Mouse (Mus musculus): Measurements from ENCODE around the gene Gtf2ird1. TPM values are rescaled to one million over a fixed set of nuclear protein-coding genes. Genes with fewer than 3 reads are reported as not detected.

Gtf2ird1 gene
- 8.1 TPM for polyA plus RNA-seq (2014; fragmentation: Illumina TruSeq; extraction: RNeasy Lipid Tissue Mini Kit (QIAGEN cat#74804))

DNA sequence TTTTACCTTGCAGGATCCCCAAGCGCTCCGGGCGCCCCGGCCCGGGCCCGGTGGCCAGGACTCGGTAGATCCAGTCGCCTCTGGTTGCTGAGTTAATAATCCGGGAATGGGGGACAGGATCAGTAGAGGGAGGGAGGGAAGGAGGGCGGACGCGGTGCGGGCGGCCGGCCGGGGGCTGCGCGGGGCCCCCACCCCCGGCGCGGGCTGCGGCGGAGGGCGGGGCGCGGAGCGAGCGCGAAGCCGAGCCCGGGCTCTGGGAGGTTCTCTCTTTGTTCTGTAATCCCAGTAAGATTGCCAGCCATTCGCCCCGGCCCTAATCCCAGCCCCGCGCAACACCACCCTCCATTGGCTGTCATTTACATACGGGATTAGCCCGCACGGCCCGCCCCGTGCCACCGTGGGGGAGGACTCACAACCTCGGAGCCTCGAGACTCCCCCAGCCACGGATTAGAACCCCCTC lies at the start of gene Gtf2ird1:
Gene Gtf2ird1 (minus strand): TSS at position 214 of the 460 bp plus-strand sequence.

DNA sequence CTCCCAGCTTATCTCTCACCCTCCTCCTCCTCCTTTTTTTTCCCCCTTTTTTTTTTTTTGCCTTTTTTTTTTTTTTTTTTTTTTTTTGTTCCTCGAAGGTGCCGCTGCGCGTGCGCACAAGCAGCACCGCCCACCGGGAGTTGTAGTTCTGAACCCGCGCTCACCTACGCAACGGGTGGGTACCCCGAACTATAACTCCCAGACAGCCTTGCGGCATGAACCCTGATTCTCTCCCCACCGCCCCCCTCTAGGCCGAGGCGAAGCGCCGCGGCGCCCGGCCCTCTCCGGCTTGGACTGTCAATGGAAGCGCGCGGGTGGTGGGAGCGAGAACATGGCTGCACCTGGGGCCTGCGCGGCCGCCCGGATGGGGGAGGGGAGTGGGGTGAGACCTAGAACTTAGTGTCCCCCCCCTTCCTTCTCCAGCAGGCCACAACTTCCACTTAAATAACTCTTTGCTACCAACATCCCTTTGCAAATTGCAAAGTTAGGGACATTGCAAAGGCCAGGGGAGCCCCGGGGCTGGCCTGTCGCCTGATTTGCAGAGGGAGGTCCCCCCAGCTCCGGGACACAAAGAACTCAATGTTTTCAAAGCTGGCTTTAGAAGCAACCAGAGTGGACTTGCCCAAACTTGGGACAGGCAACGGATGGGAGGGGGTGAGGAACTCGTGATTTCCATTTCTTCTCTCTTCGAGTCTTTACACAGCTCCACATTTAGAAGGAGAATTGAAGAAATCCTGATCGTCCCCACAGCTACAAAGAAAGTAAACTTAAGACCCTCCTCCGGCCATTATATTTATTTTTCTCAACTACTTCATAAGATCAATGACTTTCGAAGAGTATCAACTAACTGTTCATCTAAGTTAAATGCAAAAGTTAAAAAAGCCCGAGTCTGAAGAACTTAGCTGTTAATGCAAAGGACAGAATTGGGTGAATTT lies 141.6 kb downstream of the Gtf2ird1 start, which contains the start of gene Gtf2i:
Gene Gtf2i (minus strand): TSS at position 73 of the 935 bp plus-strand sequence.

Other genes starting within 250 kb of the Gtf2ird1 start
- 1.6 TPM for gene Ncf1, start 227.1 kb downstream of the Gtf2ird1 start, polyA plus RNA-seq (2014; fragmentation: Illumina TruSeq; extraction: RNeasy Lipid Tissue Mini Kit (QIAGEN cat#74804))
- gene Gtf2i, start 142.0 kb downstream of the Gtf2ird1 start, polyA plus RNA-seq (2014; fragmentation: Illumina TruSeq; extraction: RNeasy Lipid Tissue Mini Kit (QIAGEN cat#74804)), result 150 TPM
- 0.48 TPM for gene Clip2, start 95.7 kb upstream of the Gtf2ird1 start, polyA plus RNA-seq (2014; fragmentation: Illumina TruSeq; extraction: RNeasy Lipid Tissue Mini Kit (QIAGEN cat#74804))
- not detected for gene Syna, start 103.5 kb upstream of the Gtf2ird1 start, polyA plus RNA-seq (2014; fragmentation: Illumina TruSeq; extraction: RNeasy Lipid Tissue Mini Kit (QIAGEN cat#74804))
- 7.3 TPM for gene Rfc2, start 124.7 kb upstream of the Gtf2ird1 start, polyA plus RNA-seq (2014; fragmentation: Illumina TruSeq; extraction: RNeasy Lipid Tissue Mini Kit (QIAGEN cat#74804))
- gene Lat2, start 158.3 kb upstream of the Gtf2ird1 start, polyA plus RNA-seq (2014; fragmentation: Illumina TruSeq; extraction: RNeasy Lipid Tissue Mini Kit (QIAGEN cat#74804)), result 2.7 TPM
- 115 TPM for gene Eif4h, start 182.8 kb upstream of the Gtf2ird1 start, polyA plus RNA-seq (2014; fragmentation: Illumina TruSeq; extraction: RNeasy Lipid Tissue Mini Kit (QIAGEN cat#74804))
- gene Limk1, start 231.9 kb upstream of the Gtf2ird1 start, polyA plus RNA-seq (2014; fragmentation: Illumina TruSeq; extraction: RNeasy Lipid Tissue Mini Kit (QIAGEN cat#74804)), result 0.34 TPM